Mouse (Mus musculus): ENCODE results near the gene Krtap19-5. TPM values are rescaled to one million over a fixed set of nuclear protein-coding genes. Genes with fewer than 3 reads are reported as not detected.

Gene Krtap19-5
- polyA plus RNA-seq, 1 experiment from 2014 or later: not detected

DNA sequence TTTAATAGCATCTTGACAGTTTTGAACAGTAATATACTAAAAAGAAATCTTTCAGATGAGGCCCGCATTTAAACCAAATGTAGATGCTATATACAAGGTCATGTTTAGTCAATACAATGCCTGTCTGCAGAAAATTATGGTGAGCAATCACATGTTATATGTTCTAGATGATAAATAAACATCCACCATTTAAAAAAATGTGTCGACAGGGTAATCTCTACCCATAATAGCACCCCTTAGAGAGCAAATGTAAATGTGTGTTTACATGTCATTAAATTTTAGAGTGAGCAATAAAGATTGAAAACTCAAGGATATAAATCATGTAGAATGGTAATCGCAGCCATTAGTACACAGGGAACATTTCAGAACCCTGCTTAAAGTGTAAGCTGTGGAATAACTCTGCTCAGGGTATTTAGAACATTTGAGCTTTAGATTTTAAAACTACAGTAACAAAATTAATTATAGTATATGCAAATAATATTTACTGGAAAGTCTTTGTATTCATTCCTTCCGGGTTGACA lies 31.3 kb downstream of the Krtap19-5 start:
- Histone ChIP-seq H3K9ac (replicated peaks; ENCODE audit: low read depth, low read length) (no peak overlapping the region), H3K36me3 (ENCODE audit: control insufficient read depth, insufficient read depth) (no peaks in the 10 kb centered on the region), H3K27ac (ENCODE audit: low read length) (no peak overlapping the region), H3K4me2 (ENCODE audit: low read length) (no peak overlapping the region), H3K4me1 (replicated peaks; ENCODE audit: control insufficient read depth, insufficient read depth, low read length) (no peaks in the 10 kb centered on the region), H3K27me3 (replicated peaks; ENCODE audit: control insufficient read depth, insufficient read depth, low read length) (no peaks in the 10 kb centered on the region), H3K4me3 (replicated peaks; ENCODE audit: low read length) (no peak overlapping the region), H3K9me3 (ENCODE audit: control insufficient read depth, low read length) (no peaks in the 10 kb centered on the region)
- 87% methylated on average over 4 of the region's 4 CpGs for WGBS
- no peak for ATAC-seq

DNA sequence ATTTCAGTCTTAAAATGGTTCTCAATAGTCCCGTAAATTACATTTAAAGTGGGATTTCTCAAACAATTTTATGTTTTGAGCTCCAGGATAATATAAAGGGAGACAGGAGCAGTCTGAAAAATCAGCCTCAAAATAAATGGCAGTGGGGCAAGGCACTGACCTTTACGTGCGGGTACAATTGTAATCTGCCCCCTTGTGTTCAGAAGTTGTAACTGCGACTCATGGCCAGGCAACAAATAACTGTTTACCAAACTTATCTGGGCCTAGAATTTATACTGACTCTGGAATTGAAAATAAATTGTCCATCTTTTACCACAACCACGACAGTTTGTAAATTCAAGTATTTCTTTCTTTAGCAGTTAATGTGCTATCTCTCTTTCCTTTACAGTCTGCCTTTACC lies 44.8 kb downstream of the Krtap19-5 start:
- Histone ChIP-seq H3K36me3 (ENCODE audit: control insufficient read depth, insufficient read depth) (no peaks in the 10 kb centered on the region), H3K4me2 (ENCODE audit: low read length) (no peak overlapping the region), H3K27me3 (replicated peaks; ENCODE audit: control insufficient read depth, insufficient read depth, low read length) (no peaks in the 10 kb centered on the region), H3K4me1 (replicated peaks; ENCODE audit: control insufficient read depth, insufficient read depth, low read length) (no peaks in the 10 kb centered on the region), H3K4me3 (replicated peaks; ENCODE audit: low read length) (no peak overlapping the region), H3K9ac (replicated peaks; ENCODE audit: low read depth, low read length) (no peak overlapping the region), H3K27ac (ENCODE audit: low read length) (no peak overlapping the region), H3K9me3 (ENCODE audit: control insufficient read depth, low read length) (no peaks in the 10 kb centered on the region)
- ATAC-seq: no peak
- WGBS: 15% methylated on average over 5 of the region's 5 CpGs

DNA sequence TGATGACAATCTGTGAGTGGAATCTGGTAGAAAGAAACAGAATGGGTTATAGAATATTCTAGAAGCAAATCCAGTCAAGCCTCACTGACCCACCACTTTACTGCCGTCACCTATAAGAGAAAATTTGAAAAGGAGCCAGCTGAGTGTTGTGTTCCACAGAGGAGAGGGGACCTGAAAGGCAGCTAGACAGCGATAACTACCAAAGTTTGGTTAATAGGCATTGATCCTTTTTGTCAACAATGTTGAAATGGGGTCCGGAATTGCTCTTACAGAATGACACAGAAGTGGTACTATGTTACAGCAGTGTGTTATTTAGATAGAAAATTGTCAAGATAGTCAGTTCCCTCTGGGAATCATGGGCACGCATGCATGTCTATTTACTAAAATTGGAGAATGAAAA lies 47.7 kb downstream of the Krtap19-5 start:
- H3K9me3 ChIP-seq (ENCODE audit: control insufficient read depth, low read length): no peaks in the 10 kb centered on the region
- WGBS: 89% methylated on average over 4 of the region's 4 CpGs
- H3K9ac ChIP-seq (replicated peaks; ENCODE audit: low read depth, low read length): no peak overlapping the region
- H3K4me1 ChIP-seq (replicated peaks; ENCODE audit: control insufficient read depth, insufficient read depth, low read length): no peaks in the 10 kb centered on the region
- no peak for ATAC-seq
- no peak overlapping the region for H3K4me3 ChIP-seq (replicated peaks; ENCODE audit: low read length)
- no peak overlapping the region for H3K27ac ChIP-seq (ENCODE audit: low read length)
- no peaks in the 10 kb centered on the region for H3K27me3 ChIP-seq (replicated peaks; ENCODE audit: control insufficient read depth, insufficient read depth, low read length)
- H3K36me3 ChIP-seq (ENCODE audit: control insufficient read depth, insufficient read depth): no peaks in the 10 kb centered on the region
- H3K4me2 ChIP-seq (ENCODE audit: low read length): no peak overlapping the region

DNA sequence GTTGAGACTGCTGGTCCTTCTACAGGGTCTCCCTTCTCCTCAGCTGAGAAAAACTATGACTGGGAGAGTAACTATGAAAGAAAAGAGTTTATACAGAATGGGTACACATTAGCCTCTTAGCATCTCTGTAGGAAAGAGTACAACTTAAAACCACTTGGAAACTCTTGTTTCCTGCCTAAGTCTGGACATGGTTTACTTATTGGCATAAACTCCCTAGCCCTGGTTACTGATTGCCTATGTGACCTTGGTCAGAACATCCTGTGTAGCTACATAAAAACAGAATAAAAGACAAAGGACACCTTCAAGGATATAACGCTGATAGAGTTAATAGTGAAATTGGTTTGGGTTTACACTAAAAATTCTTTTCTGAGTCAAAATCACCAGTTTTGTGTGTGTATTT lies 48.9 kb downstream of the Krtap19-5 start:
- Histone ChIP-seq H3K27me3 (replicated peaks; ENCODE audit: control insufficient read depth, insufficient read depth, low read length) (no peaks in the 10 kb centered on the region), H3K9me3 (ENCODE audit: control insufficient read depth, low read length) (no peaks in the 10 kb centered on the region), H3K9ac (replicated peaks; ENCODE audit: low read depth, low read length) (no peak overlapping the region), H3K4me1 (replicated peaks; ENCODE audit: control insufficient read depth, insufficient read depth, low read length) (no peaks in the 10 kb centered on the region), H3K4me3 (replicated peaks; ENCODE audit: low read length) (no peak overlapping the region), H3K27ac (ENCODE audit: low read length) (no peak overlapping the region), H3K36me3 (ENCODE audit: control insufficient read depth, insufficient read depth) (no peaks in the 10 kb centered on the region), H3K4me2 (ENCODE audit: low read length) (no peak overlapping the region)
- 96% methylated on average over 1 of the region's 1 CpGs for WGBS
- no peak for ATAC-seq

Other genes starting within 250 kb of the Krtap19-5 start
- not detected in 2 replicates for gene Krtap26-1, start 248.7 kb downstream of the Krtap19-5 start, polyA plus RNA-seq (2015; fragmentation: Nextera tagmentation; extraction: Ambion mirVana)
- gene Krtap27-1, start 224.8 kb downstream of the Krtap19-5 start, polyA plus RNA-seq (2015; fragmentation: Nextera tagmentation; extraction: Ambion mirVana): not detected in 2 replicates
- not detected in 2 replicates for gene 2310061N02Rik, start 188.5 kb downstream of the Krtap19-5 start, polyA plus RNA-seq (2015; fragmentation: Nextera tagmentation; extraction: Ambion mirVana)
- not detected in 2 replicates for gene Krtap13-1, start 167.6 kb downstream of the Krtap19-5 start, polyA plus RNA-seq (2015; fragmentation: Nextera tagmentation; extraction: Ambion mirVana)
- not detected in 2 replicates for gene Krtap13, start 144.8 kb downstream of the Krtap19-5 start, polyA plus RNA-seq (2015; fragmentation: Nextera tagmentation; extraction: Ambion mirVana)
- gene 2310034C09Rik, start 137.6 kb downstream of the Krtap19-5 start, polyA plus RNA-seq (2015; fragmentation: Nextera tagmentation; extraction: Ambion mirVana): 0.45 TPM in 1 of 2 replicates, not detected in the other
- not detected in 2 replicates for gene 2310057N15Rik, start 122.3 kb downstream of the Krtap19-5 start, polyA plus RNA-seq (2015; fragmentation: Nextera tagmentation; extraction: Ambion mirVana)
- gene Gm5965, start 118.6 kb downstream of the Krtap19-5 start, polyA plus RNA-seq (2015; fragmentation: Nextera tagmentation; extraction: Ambion mirVana): not detected in 2 replicates
- not detected in 2 replicates for gene Gm20741, start 84.2 kb downstream of the Krtap19-5 start, polyA plus RNA-seq (2015; fragmentation: Nextera tagmentation; extraction: Ambion mirVana)
- gene Krtap15, start 76.2 kb downstream of the Krtap19-5 start, polyA plus RNA-seq (2015; fragmentation: Nextera tagmentation; extraction: Ambion mirVana): not detected in 2 replicates
- gene Krtap14, start 70.3 kb downstream of the Krtap19-5 start, polyA plus RNA-seq (2015; fragmentation: Nextera tagmentation; extraction: Ambion mirVana): not detected in 2 replicates
- not detected in 2 replicates for gene Krtap19-1, start 27.0 kb downstream of the Krtap19-5 start, polyA plus RNA-seq (2015; fragmentation: Nextera tagmentation; extraction: Ambion mirVana)
- gene Krtap19-2, start 22.2 kb downstream of the Krtap19-5 start, polyA plus RNA-seq (2015; fragmentation: Nextera tagmentation; extraction: Ambion mirVana): not detected in 2 replicates
- gene Krtap19-3, start 18.4 kb downstream of the Krtap19-5 start, polyA plus RNA-seq (2015; fragmentation: Nextera tagmentation; extraction: Ambion mirVana): not detected in 2 replicates
- not detected in 2 replicates for gene Krtap19-4, start 11.4 kb downstream of the Krtap19-5 start, polyA plus RNA-seq (2015; fragmentation: Nextera tagmentation; extraction: Ambion mirVana)
- gene Krtap19-9b, start 35.8 kb upstream of the Krtap19-5 start, polyA plus RNA-seq (2015; fragmentation: Nextera tagmentation; extraction: Ambion mirVana): not detected in 2 replicates
- not detected in 2 replicates for gene Krtap16-3, start 66.4 kb upstream of the Krtap19-5 start, polyA plus RNA-seq (2015; fragmentation: Nextera tagmentation; extraction: Ambion mirVana)
- not detected in 2 replicates for gene Krtap22-2, start 114.3 kb upstream of the Krtap19-5 start, polyA plus RNA-seq (2015; fragmentation: Nextera tagmentation; extraction: Ambion mirVana)
- not detected in 2 replicates for gene Gm10229, start 118.8 kb upstream of the Krtap19-5 start, polyA plus RNA-seq (2015; fragmentation: Nextera tagmentation; extraction: Ambion mirVana)
- gene Krtap6-1, start 135.2 kb upstream of the Krtap19-5 start, polyA plus RNA-seq (2015; fragmentation: Nextera tagmentation; extraction: Ambion mirVana): not detected in 2 replicates
- not detected in 2 replicates for gene Gm10228, start 145.0 kb upstream of the Krtap19-5 start, polyA plus RNA-seq (2015; fragmentation: Nextera tagmentation; extraction: Ambion mirVana)
- gene Krtap6-5, start 151.4 kb upstream of the Krtap19-5 start, polyA plus RNA-seq (2015; fragmentation: Nextera tagmentation; extraction: Ambion mirVana): not detected in 2 replicates
- not detected in 2 replicates for gene 1110025L11Rik, start 167.5 kb upstream of the Krtap19-5 start, polyA plus RNA-seq (2015; fragmentation: Nextera tagmentation; extraction: Ambion mirVana)
- gene Krtap6-3, start 187.6 kb upstream of the Krtap19-5 start, polyA plus RNA-seq (2015; fragmentation: Nextera tagmentation; extraction: Ambion mirVana): not detected in 2 replicates
- gene Gm6358, start 244.4 kb upstream of the Krtap19-5 start, polyA plus RNA-seq (2015; fragmentation: Nextera tagmentation; extraction: Ambion mirVana): not detected in 2 replicates